Mouse (Mus musculus) liver, embryonic 12.5 days (tissue): Measurements from ENCODE around the gene Gfap. TPM values are rescaled to one million over a fixed set of nuclear protein-coding genes. Genes with fewer than 3 reads are reported as not detected.

Experiments
- ATAC-seq: fragments of 200-750 bp; cut with Nextera tagmentation; 2 replicates; pipeline ENCODE4 v1.8.0; 2017; ENCODE audit warnings: moderate number of reproducible peaks, mild to moderate bottlenecking, moderate library complexity
- H3K27ac ChIP-seq: fragments of 300-500 bp; sonication (generic); 2 replicates; pipeline ENCODE4 v1.5.1; 2016; ENCODE audit warnings: mild to moderate bottlenecking
- H3K27me3 ChIP-seq: fragments of 300-500 bp; sonication (generic); replicated peaks from 2 replicates; pipeline ENCODE4 v1.6.1; 2016; ENCODE audit warnings: mild to moderate bottlenecking, moderate library complexity
- H3K36me3 ChIP-seq: fragments of 300-500 bp; sonication (generic); 2 replicates; pipeline ENCODE4 v1.6.1; 2016; ENCODE audit warnings: mild to moderate bottlenecking, moderate library complexity
- H3K4me1 ChIP-seq: fragments of 300-500 bp; sonication (generic); 2 replicates; pipeline ENCODE4 v1.6.1; 2016
- H3K4me2 ChIP-seq: fragments of 300-500 bp; sonication (generic); 2 replicates; pipeline ENCODE4 v1.6.1; 2016; ENCODE audit warnings: mild to moderate bottlenecking, moderate library complexity
- H3K4me3 ChIP-seq: fragments of 300-500 bp; sonication (generic); 2 replicates; pipeline ENCODE4 v1.5.1; 2016; ENCODE audit warnings: mild to moderate bottlenecking, moderate library complexity
- H3K9ac ChIP-seq: fragments of 300-500 bp; sonication (generic); 2 replicates; pipeline ENCODE4 v1.6.1; 2016; ENCODE audit warnings: mild to moderate bottlenecking, moderate library complexity
- H3K9me3 ChIP-seq: fragments of 300-500 bp; sonication (generic); replicated peaks from 2 replicates; pipeline ENCODE4 v1.6.1; 2016; ENCODE audit warnings: mild to moderate bottlenecking, moderate library complexity
- WGBS: fragments of 180-500 bp; shearing (Covaris S2); methylation state at CpG from one replicate; pipeline ENCODE4 v1.1.7; 2016; ENCODE audit not compliant: insufficient replicate concordance; 5-methylcytosine and 5-hydroxymethylcytosine counted together
- polyA plus RNA-seq: library from polyadenylated mRNA; unstranded; fragments of >200 nt; fragmentation: Nextera tagmentation; extraction: Ambion mirVana; gene quantifications from 2 replicates; pipeline ENCODE4 v1.2.1, GENCODE M21; 2016

Gfap gene
- polyA plus RNA-seq, 1 experiment from 2014 or later, result 7.3 TPM

GRCm38 (mm10) chr11:102925351-102925717 is 24.6 kb upstream of the Gfap start:
- Histone ChIP-seq H3K27me3 (peaks cover 12% of the 10 kb centered on the region; the same call in 1 of the 2 replicates), H3K9ac (peak overlapping the region; percentile 86), H3K27ac (peak overlapping the region; percentile 98), H3K9me3 (no peaks in the 10 kb centered on the region), H3K4me3 (peak overlapping the region; percentile 79), H3K36me3 (peaks cover 31% of the 10 kb centered on the region), H3K4me2 (peak overlapping the region; percentile 79), H3K4me1 (peaks cover 42% of the 10 kb centered on the region)
- peak; percentile 60 for ATAC-seq
- under 1% methylated on average over 10 of the region's 10 CpGs for WGBS

- Histone ChIP-seq H3K36me3 (peaks cover 36% of the 10 kb centered on the region), H3K27ac (peak within 1 kb of the TSS; percentile 98), H3K4me1 (peaks cover 42% of the 10 kb centered on the region), H3K27me3 (0 out of 2 replicates have a peak, but pooled peaks cover 8% of the 10 kb centered on the region), H3K4me2 (peak within 1 kb of the TSS; percentile 79), H3K9ac (peak within 1 kb of the TSS; percentile 86), H3K9me3 (no peaks in the 10 kb centered on the region), H3K4me3 (peak within 1 kb of the TSS; percentile 79)
- peak; percentile 91 for ATAC-seq
- WGBS, result under 1% methylated on average over 62 of the region's 62 CpGs
Observed at GRCm38 (mm10) chr11:102924557-102925350, 24.0 kb upstream of the Gfap start, which contains the start of gene Kif18b. TSS of gene Kif18b (minus strand) at chr11:102925124.

GRCm38 (mm10) chr11:102921491-102921890 is 20.8 kb upstream of the Gfap start:
- WGBS, result 78% methylated on average over 6 of the region's 6 CpGs
- Histone ChIP-seq H3K36me3 (peaks cover 57% of the 10 kb centered on the region), H3K9me3 (no peaks in the 10 kb centered on the region), H3K4me1 (peaks cover 42% of the 10 kb centered on the region), H3K9ac (0 out of 2 replicates have a peak overlapping the region, but pooled peaks have one; percentile 4), H3K4me3 (peak overlapping the region; percentile 8; the same call in 1 of the 2 replicates), H3K27ac (no peak overlapping the region), H3K4me2 (peak overlapping the region; percentile 79; the same call in 1 of the 2 replicates), H3K27me3 (no peaks in the 10 kb centered on the region)
- no peak for ATAC-seq

GRCm38 (mm10) chr11:102918077-102918476 is 17.4 kb upstream of the Gfap start:
- H3K4me2 ChIP-seq, result no peak overlapping the region
- H3K27me3 ChIP-seq, result no peaks in the 10 kb centered on the region
- H3K9me3 ChIP-seq, result no peaks in the 10 kb centered on the region
- 0 out of 2 replicates have a peak overlapping the region, but pooled peaks have one; percentile 10 for H3K27ac ChIP-seq
- no peak overlapping the region for H3K4me3 ChIP-seq
- peaks cover 87% of the 10 kb centered on the region for H3K36me3 ChIP-seq
- 91% methylated on average over 4 of the region's 4 CpGs for WGBS
- no peak overlapping the region for H3K9ac ChIP-seq
- peaks cover 22% of the 10 kb centered on the region for H3K4me1 ChIP-seq
- no peak for ATAC-seq

- 0 out of 2 replicates have a peak, but pooled peaks cover 3% of the 10 kb centered on the region for H3K4me1 ChIP-seq
- ATAC-seq, result no peak
- H3K9ac ChIP-seq, result no peak overlapping the region
- WGBS, result 88% methylated on average over 9 of the region's 9 CpGs
- no peaks in the 10 kb centered on the region for H3K9me3 ChIP-seq
- H3K4me2 ChIP-seq, result no peak overlapping the region
- peaks cover 87% of the 10 kb centered on the region for H3K36me3 ChIP-seq
- H3K27me3 ChIP-seq, result no peaks in the 10 kb centered on the region
- no peak overlapping the region for H3K4me3 ChIP-seq
- no peak overlapping the region for H3K27ac ChIP-seq
Observed at GRCm38 (mm10) chr11:102915380-102915779, 14.7 kb upstream of the Gfap start.

- H3K4me2 ChIP-seq, result no peak overlapping the region
- ATAC-seq, result no peak
- no peak overlapping the region for H3K27ac ChIP-seq
- H3K4me1 ChIP-seq, result no peaks in the 10 kb centered on the region
- no peaks in the 10 kb centered on the region for H3K27me3 ChIP-seq
- H3K4me3 ChIP-seq, result no peak overlapping the region
- no peaks in the 10 kb centered on the region for H3K9me3 ChIP-seq
- peaks cover 100% of the 10 kb centered on the region for H3K36me3 ChIP-seq
- H3K9ac ChIP-seq, result no peak overlapping the region
- 80% methylated on average over 7 of the region's 7 CpGs for WGBS
Observed at GRCm38 (mm10) chr11:102911376-102911775, 10.7 kb upstream of the Gfap start.

- Histone ChIP-seq H3K4me1 (peaks cover 17% of the 10 kb centered on the region; the same call in 1 of the 2 replicates), H3K4me2 (no peak overlapping the region), H3K9me3 (no peaks in the 10 kb centered on the region), H3K27me3 (peaks cover 7% of the 10 kb centered on the region), H3K4me3 (no peak overlapping the region), H3K27ac (no peak overlapping the region), H3K36me3 (peaks cover 47% of the 10 kb centered on the region), H3K9ac (no peak overlapping the region)
- no peak for ATAC-seq
- 83% methylated on average over 7 of the region's 7 CpGs for WGBS
Observed at GRCm38 (mm10) chr11:102903654-102904053, 2.9 kb upstream of the Gfap start.

- Histone ChIP-seq H3K4me3 (no peak overlapping the region), H3K4me2 (no peak overlapping the region), H3K27me3 (peaks cover 23% of the 10 kb centered on the region), H3K27ac (no peak overlapping the region), H3K4me1 (peaks cover 26% of the 10 kb centered on the region), H3K36me3 (peaks cover 32% of the 10 kb centered on the region), H3K9me3 (no peaks in the 10 kb centered on the region), H3K9ac (no peak overlapping the region)
- WGBS, result 70% methylated on average over 5 of the region's 5 CpGs
- ATAC-seq, result no peak
Observed at GRCm38 (mm10) chr11:102902107-102902506, 1.4 kb upstream of the Gfap start.

- no peak for ATAC-seq
- H3K9me3 ChIP-seq, result no peaks in the 10 kb centered on the region
- H3K9ac ChIP-seq, result no peak overlapping the region
- 64% methylated on average over 4 of the region's 4 CpGs for WGBS
- peaks cover 30% of the 10 kb centered on the region for H3K27me3 ChIP-seq
- H3K4me3 ChIP-seq, result no peak overlapping the region
- peaks cover 23% of the 10 kb centered on the region for H3K36me3 ChIP-seq
- H3K4me2 ChIP-seq, result no peak overlapping the region
- H3K27ac ChIP-seq, result no peak overlapping the region; the same call in 1 of the 2 replicates
- H3K4me1 ChIP-seq, result peaks cover 35% of the 10 kb centered on the region
Observed at GRCm38 (mm10) chr11:102901199-102901598, 487 bp upstream of the Gfap start.

GRCm38 (mm10) chr11:102898408-102898807 is 2.3 kb downstream of the Gfap start:
- Histone ChIP-seq H3K9me3 (no peaks in the 10 kb centered on the region), H3K9ac (no peak overlapping the region), H3K36me3 (no peaks in the 10 kb centered on the region), H3K4me1 (peaks cover 56% of the 10 kb centered on the region), H3K4me2 (no peak overlapping the region), H3K4me3 (no peak overlapping the region), H3K27me3 (peaks cover 57% of the 10 kb centered on the region), H3K27ac (no peak overlapping the region)
- no peak for ATAC-seq
- 77% methylated on average over 9 of the region's 9 CpGs for WGBS

- no peaks in the 10 kb centered on the region for H3K36me3 ChIP-seq
- H3K4me2 ChIP-seq, result peak overlapping the region; percentile 81
- H3K9me3 ChIP-seq, result no peaks in the 10 kb centered on the region
- H3K27ac ChIP-seq, result peak overlapping the region; percentile 96
- no peak overlapping the region for H3K4me3 ChIP-seq
- no peak for ATAC-seq
- 72% methylated on average over 20 of the region's 20 CpGs for WGBS
- peaks cover 71% of the 10 kb centered on the region for H3K4me1 ChIP-seq
- H3K27me3 ChIP-seq, result peaks cover 67% of the 10 kb centered on the region
- H3K9ac ChIP-seq, result peak overlapping the region; percentile 92
Observed at GRCm38 (mm10) chr11:102896641-102897040, 4.1 kb downstream of the Gfap start.

- Histone ChIP-seq H3K4me3 (peak overlapping the region; percentile 65), H3K9ac (peak overlapping the region; percentile 92), H3K9me3 (no peaks in the 10 kb centered on the region), H3K4me2 (peak overlapping the region; percentile 81), H3K27me3 (peaks cover 70% of the 10 kb centered on the region), H3K4me1 (peaks cover 74% of the 10 kb centered on the region), H3K27ac (peak overlapping the region; percentile 96), H3K36me3 (no peaks in the 10 kb centered on the region)
- 20% methylated on average over 9 of the region's 9 CpGs for WGBS
- peak; percentile 97 for ATAC-seq
Observed at GRCm38 (mm10) chr11:102895779-102896178, 4.9 kb downstream of the Gfap start.
